Mouse (Mus musculus): Measurements from ENCODE around the gene Baiap2. TPM values are rescaled to one million over a fixed set of nuclear protein-coding genes. Genes with fewer than 3 reads are reported as not detected.

The Baiap2 gene
- total RNA-seq, 1 experiment from 2014 or later: 20.8 TPM

- DNase-seq: no peak
Measured at GRCm38 (mm10) chr11:119979596-119980385, 37.2 kb downstream of the Baiap2 start.

- DNase-seq: no peak
Measured at GRCm38 (mm10) chr11:119981769-119982168, 39.2 kb downstream of the Baiap2 start.

- no peak for DNase-seq
Measured at GRCm38 (mm10) chr11:119982236-119982635, 39.7 kb downstream of the Baiap2 start.

GRCm38 (mm10) chr11:119983151-119983550 is 40.6 kb downstream of the Baiap2 start:
- DNase-seq: peak; percentile 37

- no peak for DNase-seq
Measured at GRCm38 (mm10) chr11:119986751-119987425, 44.3 kb downstream of the Baiap2 start.

DNA sequence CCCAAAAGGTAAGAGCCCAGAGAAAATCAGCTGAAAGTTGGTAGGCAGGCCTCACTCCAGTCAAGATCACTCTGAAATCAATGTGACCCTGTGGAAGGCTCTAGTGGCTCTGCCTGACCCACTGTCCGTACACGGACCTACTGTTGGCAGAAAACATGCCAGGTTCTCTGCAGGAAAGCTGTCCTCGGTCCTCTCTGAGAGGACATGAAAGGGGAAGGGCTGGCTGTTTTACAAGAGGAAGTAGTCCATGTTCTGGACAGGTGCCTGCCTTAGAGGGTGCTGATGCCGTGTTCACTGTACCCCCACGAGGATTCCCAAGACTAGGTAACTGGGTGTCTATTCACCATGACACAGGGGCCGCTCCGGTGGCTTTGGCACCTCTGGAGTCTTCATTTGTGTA is 45.3 kb downstream of the Baiap2 start:
- no peak for DNase-seq

- DNase-seq: peak; percentile 43
Measured at GRCm38 (mm10) chr11:119988391-119988790, 45.8 kb downstream of the Baiap2 start.

DNA sequence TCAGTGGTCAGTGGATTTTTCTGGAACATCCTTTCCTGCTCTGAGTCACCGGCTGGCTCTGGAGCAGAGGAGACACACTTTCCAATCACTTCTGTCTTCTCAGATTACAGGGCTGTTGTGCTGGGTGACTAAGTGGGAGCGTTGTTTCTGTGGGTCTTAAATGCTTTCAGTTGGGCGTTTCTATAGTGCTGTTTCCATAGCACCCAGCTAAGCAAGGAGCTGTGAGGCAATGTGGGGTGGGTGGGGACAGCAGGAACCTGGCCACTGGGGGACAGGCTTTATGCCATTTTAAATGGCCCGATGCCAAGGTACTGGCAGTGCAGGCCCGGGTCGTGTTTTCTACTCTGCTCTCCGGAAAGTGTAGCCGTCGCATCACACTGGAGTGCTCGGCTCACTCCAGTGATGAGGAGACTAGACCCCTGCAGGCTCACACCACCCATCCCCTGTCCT is 46.6 kb downstream of the Baiap2 start:
- peak; percentile 82 for DNase-seq

DNA sequence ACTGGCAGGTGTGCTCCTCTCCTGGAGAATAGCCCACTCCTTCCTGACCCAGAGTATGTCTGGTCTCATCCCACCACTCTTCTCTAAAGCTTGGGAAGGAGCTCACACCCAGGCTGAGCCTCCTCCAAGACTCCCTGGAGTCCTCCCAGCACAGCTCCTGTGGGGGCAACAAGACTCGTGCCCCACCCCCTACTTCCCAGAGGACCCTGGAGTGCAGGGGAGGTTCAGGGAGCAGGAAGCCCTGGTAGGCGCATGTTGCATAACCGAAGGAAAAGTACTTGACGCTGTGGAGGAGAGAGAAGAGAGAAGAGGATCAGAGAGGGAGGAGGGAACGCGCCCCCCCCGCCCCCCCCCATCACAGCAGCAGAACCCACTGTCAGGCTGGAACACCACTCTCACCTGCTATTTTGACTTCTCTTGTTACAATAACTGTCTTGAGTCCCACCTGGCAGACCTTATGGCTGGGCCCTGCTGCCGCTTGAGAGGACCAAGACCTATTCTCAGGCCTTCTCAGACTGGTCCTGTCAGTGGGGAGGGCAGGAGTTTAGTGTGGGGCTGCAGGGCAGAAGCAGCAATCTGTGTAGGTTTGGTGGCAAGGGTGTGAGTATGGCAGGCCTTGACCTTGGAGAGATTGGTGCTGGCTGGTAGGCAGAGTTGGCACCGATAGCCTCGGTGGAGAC is 48.2 kb downstream of the Baiap2 start:
- DNase-seq: no peak

DNA sequence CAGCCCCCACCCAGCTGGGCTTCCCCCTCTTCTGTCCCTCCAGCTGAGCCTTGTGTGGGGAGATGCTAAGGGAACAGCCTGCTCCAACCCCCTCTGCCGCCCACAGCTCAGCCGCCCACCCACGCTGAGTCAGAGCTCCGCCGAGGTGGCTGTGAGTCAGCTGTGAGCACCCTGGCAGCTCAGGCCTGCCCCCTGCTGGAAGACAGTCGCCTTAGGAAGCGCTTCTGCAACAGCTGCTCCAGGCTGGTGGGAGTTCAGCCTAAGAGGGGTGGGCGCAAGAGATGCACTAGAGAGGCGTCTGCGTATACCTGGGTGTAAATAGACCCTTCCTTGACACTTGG is 48.7 kb downstream of the Baiap2 start:
- peak; percentile 95 for DNase-seq

DNA sequence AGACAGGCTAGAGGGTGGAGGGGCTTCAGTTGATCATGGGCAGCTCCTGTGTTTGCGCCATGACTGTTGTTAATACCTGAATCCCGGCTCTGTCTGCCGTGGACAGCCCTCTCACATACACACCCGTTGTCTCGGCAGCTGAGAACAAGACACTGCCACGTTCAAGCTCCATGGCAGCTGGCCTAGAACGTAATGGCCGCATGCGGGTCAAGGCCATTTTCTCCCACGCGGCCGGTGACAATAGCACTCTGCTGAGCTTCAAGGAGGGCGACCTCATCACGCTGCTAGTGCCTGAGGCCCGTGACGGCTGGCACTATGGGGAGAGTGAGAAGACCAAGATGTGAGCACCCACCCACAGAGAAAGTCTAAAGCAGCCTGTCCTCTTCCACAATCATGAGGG is 54.8 kb downstream of the Baiap2 start:
- peak; percentile 64 for DNase-seq

GRCm38 (mm10) chr11:120002041-120002440 is 59.5 kb downstream of the Baiap2 start:
- no peak for DNase-seq

DNA sequence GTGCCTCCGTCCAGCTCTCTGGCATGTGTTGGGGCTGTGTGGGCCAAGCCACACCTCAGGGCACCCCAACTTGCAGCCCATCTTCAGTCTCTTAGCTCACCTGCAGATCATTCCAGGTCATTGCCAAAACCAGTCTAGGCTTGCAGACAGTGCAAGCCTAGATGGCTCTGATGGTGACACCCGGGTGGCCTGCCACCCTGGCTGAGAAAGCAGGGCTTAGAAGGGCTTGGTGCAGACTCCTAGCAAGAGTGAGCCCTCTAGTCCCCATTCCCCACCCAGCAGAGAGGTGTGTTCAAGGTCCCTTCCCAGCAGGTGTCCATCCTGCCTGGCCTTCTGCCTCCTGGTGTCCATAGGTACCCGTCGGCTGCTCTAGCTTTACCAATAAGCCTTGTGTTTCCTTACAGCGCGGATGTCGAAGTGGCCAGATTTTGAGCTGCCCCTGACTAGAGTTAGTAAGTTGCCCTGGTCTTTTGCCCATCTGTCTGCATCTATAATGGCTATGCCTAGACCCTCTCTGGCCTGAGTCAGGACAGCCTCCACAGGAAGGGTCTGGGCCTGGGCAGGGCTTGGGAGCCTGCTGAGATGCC is 60.2 kb downstream of the Baiap2 start:
- no peak for DNase-seq

DNA sequence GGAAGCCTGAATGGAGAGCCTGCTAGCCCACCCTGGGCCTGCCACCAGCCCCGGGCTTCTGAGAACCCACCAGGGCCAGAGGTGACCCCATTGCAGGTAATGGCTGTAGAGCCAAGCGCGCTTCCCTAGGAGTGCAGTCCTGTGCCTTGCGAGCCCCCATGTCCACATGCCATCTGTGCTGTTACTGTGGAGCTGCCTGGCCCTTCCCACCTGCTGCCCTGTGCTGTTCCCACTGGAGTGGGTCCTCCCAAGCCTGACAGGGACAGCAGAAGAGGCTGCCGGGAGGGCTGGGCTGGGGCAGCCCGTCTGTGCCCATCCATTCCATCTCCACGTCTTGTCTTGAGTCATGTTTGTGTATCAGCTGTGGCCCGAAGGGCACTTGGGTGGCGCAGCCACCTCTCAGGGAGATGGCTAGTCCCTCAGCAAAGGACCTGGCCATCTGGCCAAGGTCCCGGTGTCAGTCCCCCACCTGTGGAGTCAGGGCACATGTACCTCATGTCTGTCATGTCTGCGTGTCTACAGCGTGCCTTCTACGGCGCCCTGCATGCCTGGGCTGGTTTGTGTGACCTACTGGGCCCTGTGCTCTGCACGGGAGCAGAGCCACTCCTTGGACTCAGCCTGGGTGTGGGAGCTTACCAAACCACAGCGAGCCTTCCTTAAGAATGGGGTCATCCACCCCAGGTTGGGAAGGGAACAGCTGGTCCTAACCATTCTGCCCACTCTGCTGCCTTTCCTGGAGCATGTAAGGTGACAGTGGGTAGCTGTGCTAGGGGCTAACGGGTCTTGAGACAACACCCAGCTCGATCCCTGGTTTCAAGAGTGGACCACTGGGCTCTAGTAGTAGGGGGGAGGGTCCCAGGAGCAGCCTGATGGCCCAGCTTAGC is 63.1 kb downstream of the Baiap2 start:
- no peak for DNase-seq

- DNase-seq: no peak
Measured at GRCm38 (mm10) chr11:120007496-120008080, 65.0 kb downstream of the Baiap2 start.

GRCm38 (mm10) chr11:120008501-120008900 is 65.9 kb downstream of the Baiap2 start:
- no peak for DNase-seq

DNA sequence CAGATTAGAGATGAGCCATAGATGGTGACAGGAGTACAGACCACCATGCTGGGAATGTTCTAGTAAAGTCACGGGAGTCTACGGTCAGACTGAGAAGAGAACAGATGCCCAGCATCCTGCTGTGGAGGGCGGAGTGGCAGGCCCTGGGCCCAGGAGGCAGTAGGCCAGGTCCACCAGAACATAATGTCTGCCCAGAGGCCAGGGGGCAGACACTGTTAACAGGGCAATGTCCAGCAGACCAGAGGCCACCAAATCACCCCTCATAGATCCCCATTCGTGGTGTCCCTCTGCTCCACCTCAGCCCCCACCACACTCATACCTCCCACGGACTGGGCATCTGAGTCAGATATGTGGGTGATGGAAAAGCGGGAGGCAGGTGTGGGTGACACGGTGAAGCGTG is 66.4 kb downstream of the Baiap2 start:
- DNase-seq: no peak

DNA sequence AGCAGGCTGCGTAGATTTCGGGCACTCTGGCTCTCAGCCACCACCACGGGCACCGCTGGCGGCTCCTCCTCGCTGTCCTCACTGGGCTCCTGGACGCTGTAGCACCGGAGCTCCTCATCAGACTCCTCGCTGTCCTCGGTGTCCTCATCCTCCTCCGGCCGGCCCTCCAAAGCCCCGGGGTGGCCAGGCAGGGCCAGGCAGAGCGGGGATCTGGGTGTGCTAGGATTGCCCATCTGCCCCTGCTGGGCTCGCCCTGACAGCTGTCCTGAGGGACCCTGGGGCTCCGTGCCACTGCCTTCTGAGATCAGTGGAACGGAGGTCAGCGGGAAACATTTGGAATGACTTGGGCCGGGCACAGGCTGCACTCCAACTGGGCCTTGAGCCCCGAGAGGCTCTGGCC is 67.4 kb downstream of the Baiap2 start:
- peak; percentile 58 for DNase-seq

DNA sequence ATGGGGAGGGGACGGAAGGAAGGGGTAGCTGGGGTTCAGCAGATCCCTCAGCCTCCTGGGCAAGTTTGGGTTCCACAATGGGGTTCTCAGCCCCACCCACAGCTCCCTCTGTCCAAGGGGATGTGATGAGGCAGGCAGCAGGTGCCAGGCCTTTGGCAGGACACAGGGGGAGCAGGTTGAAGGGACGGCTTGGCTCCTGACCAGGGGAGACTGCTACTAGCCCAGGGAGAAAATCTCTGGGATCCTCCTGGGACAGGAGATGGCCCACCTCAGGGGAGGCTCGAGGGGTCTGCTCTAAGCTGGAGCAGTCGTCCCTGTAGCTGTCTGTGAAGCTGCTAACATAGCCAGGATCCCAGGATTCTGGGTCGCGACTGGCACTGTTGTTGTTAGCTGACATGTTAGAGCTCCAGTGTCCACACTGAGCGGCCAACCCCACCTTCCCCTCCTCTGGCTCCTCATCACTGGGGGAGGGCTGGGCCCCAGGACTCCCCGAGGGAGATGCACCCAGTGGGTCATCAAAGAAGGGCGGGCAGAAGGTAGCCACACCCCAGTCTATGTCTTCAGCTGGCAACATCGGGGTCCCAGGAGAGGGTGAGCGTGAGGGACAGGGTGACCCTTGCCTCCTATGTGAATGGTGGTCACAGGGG is 68.7 kb downstream of the Baiap2 start:
- no peak for DNase-seq

DNA sequence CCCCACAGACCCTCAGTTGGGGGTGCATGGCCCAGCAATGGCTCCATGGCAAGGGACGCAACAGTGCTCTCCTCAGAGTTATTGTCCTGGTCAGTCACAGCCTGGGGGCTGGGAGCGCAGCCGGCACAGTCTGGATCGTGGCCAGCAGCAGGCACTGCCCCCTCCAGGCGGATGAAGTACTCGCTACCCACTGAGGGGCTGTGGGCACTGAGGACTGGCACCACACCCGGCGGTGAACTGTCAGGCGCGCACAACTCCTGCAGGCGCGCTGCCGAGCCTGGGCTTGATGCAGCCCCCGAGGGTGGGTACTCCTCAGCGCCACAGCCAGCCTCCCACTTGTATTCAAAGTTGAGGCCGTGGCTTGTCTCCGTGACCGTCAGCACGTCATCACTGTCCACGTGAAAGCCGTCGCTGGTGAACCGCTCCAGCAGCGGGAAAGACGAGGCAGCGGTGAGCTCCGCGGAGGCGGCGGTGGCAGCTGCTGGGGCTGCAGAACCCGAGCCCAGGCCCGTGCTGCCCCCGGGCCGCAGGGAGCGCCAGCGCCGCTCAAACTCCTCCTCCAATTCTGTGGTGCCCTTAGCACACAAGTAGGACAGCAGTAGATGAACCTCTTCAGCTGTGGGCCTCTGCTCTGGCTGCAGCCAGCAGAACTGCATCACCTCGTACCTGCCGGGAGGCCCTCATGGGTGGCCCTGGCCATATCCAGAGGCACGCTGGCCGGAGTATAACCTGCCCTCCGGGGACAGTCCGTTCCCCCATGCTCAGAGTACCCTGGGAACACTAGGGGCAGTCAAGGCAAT is 69.4 kb downstream of the Baiap2 start:
- peak; percentile 69 for DNase-seq
